Mouse (Mus musculus): Measurements from ENCODE around the gene Gpr62.
A peak's percentile ranks its signal among the peaks of the same experiment; 100 is the strongest.

The Gpr62 gene

DNA sequence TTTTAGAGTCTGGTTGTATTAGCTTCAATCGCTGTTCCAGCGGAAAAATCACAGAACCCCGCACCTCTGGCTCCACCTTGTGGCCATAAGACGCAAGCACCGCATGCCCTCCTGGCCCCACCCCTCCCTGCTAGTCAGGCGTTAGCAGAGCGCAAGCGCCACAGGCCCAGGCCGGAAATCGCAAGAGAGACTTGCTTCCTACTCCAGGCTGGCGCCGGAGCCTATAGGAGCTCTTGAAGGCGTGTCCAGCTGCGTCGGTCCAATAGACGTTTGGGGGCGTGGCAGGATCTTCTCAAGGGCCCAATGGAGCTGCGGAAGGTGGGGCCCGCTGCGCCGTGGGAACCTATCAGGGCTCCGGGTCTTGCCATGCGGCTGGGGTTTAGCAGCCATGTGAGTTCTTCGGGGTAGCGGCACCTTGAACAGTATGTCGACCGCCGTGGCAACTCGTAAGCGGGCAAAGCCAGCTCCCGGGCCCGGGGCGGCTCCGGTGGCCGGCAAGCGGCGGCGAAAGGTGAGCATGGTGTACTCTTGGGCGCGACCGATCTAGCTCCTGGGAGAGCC, 11.3 kb upstream of the Gpr62 start, which contains the start of gene Parp3:
Gene Parp3 (minus strand): TSS at position 26 of the 561 bp plus-strand sequence.
- Histone ChIP-seq H3K9me3 (ENCODE audit: low read length) (no peaks in the 10 kb centered on the region), H3K27me3 (ENCODE audit: insufficient read depth, low read length) (no peaks in the 10 kb centered on the region), H3K4me1 (replicated peaks; ENCODE audit: low read depth, low read length) (peaks cover 85% of the 10 kb centered on the region), H3K4me3 (replicated peaks; ENCODE audit: low read length) (peak within 1 kb of the TSS; percentile 89), H3K36me3 (ENCODE audit: insufficient read depth, low read length) (peaks cover 34% of the 10 kb centered on the region)
- peak; percentile 94 for TF ChIP-seq CTCF (conservative IDR thresholded peaks at IDR 0.05; ENCODE audit: low read length)
- TF ChIP-seq POU5F1 (IDR thresholded peaks at IDR 0.05; ENCODE audit: borderline replicate concordance, low read length), result no peak
- no peak for TF ChIP-seq NANOG (IDR thresholded peaks at IDR 0.05; ENCODE audit: borderline replicate concordance, low read length)

DNA sequence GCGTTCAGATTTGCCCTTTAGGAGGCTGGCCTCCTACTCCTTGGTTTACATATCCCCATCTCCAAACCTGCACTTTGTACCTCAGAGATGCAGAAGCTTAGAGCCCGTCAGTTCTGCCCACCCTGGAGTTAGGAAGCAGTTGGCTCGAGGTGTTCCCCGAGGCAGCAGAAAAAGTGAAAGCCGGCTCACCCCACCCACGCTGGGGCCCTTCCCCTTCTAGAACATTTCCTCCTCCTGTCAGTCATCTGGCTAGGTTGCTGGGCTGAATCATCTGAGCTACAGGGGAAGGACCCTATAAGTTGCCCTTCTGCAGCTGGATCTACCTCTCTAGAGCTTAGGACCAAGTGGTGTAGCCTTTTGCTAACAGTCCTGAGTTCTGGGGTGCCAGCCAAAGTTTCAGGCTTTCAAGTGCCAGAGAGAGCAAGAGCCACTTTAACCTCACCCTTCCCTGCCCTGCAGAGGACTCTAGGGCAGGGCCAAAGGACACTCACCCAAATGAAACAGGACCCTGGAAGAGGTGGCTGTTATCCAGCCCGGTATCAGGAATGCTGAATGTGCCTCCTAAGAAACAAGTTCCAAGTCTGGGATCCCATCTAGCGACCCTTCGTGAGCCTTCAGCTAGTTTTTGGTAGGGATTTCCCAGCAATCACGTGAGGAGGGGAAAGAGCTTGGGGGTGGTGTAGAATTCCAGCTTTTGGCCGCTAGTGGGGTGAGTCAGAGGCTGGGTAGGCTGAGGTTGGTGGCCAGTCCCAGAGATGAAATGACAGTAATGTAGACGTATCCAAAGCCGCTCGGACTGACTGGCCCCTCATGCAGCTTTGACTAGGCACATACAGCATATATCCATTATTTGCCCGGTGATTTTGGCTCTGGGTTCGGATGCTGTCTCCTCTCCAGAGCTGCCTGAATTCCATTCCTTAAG, 10.5 kb upstream of the Gpr62 start:
- TF ChIP-seq CTCF (conservative IDR thresholded peaks at IDR 0.05; ENCODE audit: low read length) (no peak), POU5F1 (IDR thresholded peaks at IDR 0.05; ENCODE audit: borderline replicate concordance, low read length) (no peak), NANOG (IDR thresholded peaks at IDR 0.05; ENCODE audit: borderline replicate concordance, low read length) (no peak)
- Histone ChIP-seq H3K9me3 (ENCODE audit: low read length) (no peaks in the 10 kb centered on the region), H3K36me3 (ENCODE audit: insufficient read depth, low read length) (peaks cover 27% of the 10 kb centered on the region), H3K4me1 (replicated peaks; ENCODE audit: low read depth, low read length) (peaks cover 87% of the 10 kb centered on the region), H3K27me3 (ENCODE audit: insufficient read depth, low read length) (no peaks in the 10 kb centered on the region), H3K4me3 (replicated peaks; ENCODE audit: low read length) (peak overlapping the region; percentile 52)

DNA sequence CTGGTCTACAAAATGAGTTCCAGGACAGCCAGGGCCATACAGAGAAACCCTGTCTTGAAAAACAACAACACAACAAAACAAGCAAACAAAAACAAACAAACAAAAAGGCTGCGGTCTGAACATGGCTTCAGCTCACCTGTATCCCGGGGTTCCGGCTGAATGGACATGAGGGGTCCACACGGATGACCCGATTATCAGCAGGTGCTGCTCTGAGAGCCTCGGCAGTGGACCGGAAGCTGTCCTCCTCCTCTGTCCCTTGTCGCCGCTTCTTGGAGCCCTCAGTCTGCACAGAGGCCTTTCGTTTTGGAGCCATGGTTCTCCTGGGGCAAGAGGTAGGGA, 9.9 kb upstream of the Gpr62 start, which contains the start of gene Rrp9:
Gene Rrp9 (plus strand): TSS at position 301 of the 339 bp plus-strand sequence.
- no peak for TF ChIP-seq NANOG (IDR thresholded peaks at IDR 0.05; ENCODE audit: borderline replicate concordance, low read length)
- TF ChIP-seq POU5F1 (IDR thresholded peaks at IDR 0.05; ENCODE audit: borderline replicate concordance, low read length), result no peak
- TF ChIP-seq CTCF (conservative IDR thresholded peaks at IDR 0.05; ENCODE audit: low read length), result no peak
- no peaks in the 10 kb centered on the region for H3K9me3 ChIP-seq (ENCODE audit: low read length)
- no peaks in the 10 kb centered on the region for H3K27me3 ChIP-seq (ENCODE audit: insufficient read depth, low read length)
- H3K36me3 ChIP-seq (ENCODE audit: insufficient read depth, low read length), result peaks cover 21% of the 10 kb centered on the region
- peak within 1 kb of the TSS; percentile 52 for H3K4me3 ChIP-seq (replicated peaks; ENCODE audit: low read length)
- peaks cover 87% of the 10 kb centered on the region for H3K4me1 ChIP-seq (replicated peaks; ENCODE audit: low read depth, low read length)

DNA sequence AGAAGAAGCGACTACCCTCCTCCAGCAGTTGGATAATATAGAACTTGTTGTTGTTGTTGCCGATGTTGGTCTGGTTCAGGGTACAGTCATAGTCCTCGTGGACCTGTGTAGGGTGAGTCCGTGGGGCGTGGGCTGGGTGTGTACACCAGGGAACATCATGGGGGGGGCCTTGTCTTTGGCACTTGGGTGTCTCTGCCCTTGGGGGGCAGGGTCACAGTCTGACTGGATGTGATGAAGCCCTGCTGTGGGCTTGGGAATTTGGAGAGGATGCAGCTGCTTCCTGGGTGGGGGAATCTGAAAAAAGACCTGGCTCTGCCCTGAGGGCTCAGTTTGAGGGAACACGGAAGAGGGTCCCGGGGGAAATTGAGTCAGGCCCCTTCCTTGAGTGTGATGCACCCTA, 9.3 kb upstream of the Gpr62 start:
- Histone ChIP-seq H3K4me3 (replicated peaks; ENCODE audit: low read length) (peak overlapping the region; percentile 52), H3K27me3 (ENCODE audit: insufficient read depth, low read length) (no peaks in the 10 kb centered on the region), H3K36me3 (ENCODE audit: insufficient read depth, low read length) (peaks cover 15% of the 10 kb centered on the region), H3K9me3 (ENCODE audit: low read length) (no peaks in the 10 kb centered on the region), H3K4me1 (replicated peaks; ENCODE audit: low read depth, low read length) (peaks cover 82% of the 10 kb centered on the region)
- TF ChIP-seq POU5F1 (IDR thresholded peaks at IDR 0.05; ENCODE audit: borderline replicate concordance, low read length) (no peak), NANOG (IDR thresholded peaks at IDR 0.05; ENCODE audit: borderline replicate concordance, low read length) (no peak), CTCF (conservative IDR thresholded peaks at IDR 0.05; ENCODE audit: low read length) (no peak)

DNA sequence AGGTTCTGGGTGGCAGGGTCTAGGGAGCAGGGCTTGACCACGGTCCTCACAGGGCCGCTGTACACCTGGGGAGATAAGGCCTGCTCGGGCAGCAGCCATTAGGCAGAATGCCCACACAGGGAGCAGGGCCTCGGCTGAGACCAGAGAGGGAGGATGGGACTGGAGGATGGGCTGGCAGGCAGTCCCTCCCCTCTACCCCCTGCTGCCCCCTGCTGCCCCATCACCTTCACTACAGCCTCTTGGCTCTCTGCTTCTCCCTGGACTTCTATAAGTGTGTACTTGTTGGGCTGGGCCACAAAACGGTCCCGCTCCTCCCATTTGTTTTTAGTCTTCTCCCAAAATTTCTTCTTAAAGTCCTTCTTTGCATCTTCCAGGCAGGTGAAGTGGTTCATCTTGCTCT, 8.7 kb upstream of the Gpr62 start:
- Histone ChIP-seq H3K4me3 (replicated peaks; ENCODE audit: low read length) (0 out of 2 replicates have a peak overlapping the region, but pooled peaks have one; percentile 13), H3K27me3 (ENCODE audit: insufficient read depth, low read length) (no peaks in the 10 kb centered on the region), H3K9me3 (ENCODE audit: low read length) (no peaks in the 10 kb centered on the region), H3K36me3 (ENCODE audit: insufficient read depth, low read length) (peaks cover 9% of the 10 kb centered on the region), H3K4me1 (replicated peaks; ENCODE audit: low read depth, low read length) (peaks cover 82% of the 10 kb centered on the region)
- no peak for TF ChIP-seq POU5F1 (IDR thresholded peaks at IDR 0.05; ENCODE audit: borderline replicate concordance, low read length)
- peak; percentile 61 for TF ChIP-seq CTCF (conservative IDR thresholded peaks at IDR 0.05; ENCODE audit: low read length)

DNA sequence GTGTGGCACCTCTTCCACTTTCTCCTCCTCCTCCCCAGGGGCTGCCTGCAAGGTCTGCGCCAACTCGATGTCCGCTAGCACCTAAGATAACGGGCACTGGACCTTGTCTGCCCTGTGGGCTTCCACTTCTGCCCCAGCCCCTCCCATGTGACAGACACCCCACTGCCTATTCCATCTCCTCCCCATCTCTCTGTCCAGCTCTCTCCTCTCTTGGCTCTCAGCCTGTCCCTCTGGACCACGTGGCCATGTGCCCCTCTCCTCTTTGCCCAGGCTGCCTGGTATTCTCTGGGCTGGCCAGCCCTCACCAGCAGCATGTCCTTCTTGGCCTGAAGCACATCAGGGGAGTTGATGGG, 8.0 kb upstream of the Gpr62 start:
- H3K4me3 ChIP-seq (replicated peaks; ENCODE audit: low read length), result no peak overlapping the region
- no peaks in the 10 kb centered on the region for H3K27me3 ChIP-seq (ENCODE audit: insufficient read depth, low read length)
- TF ChIP-seq POU5F1 (IDR thresholded peaks at IDR 0.05; ENCODE audit: borderline replicate concordance, low read length), result no peak
- no peak for TF ChIP-seq CTCF (conservative IDR thresholded peaks at IDR 0.05; ENCODE audit: low read length)
- TF ChIP-seq NANOG (IDR thresholded peaks at IDR 0.05; ENCODE audit: borderline replicate concordance, low read length), result no peak
- 0 out of 2 replicates have a peak, but pooled peaks cover 2% of the 10 kb centered on the region for H3K36me3 ChIP-seq (ENCODE audit: insufficient read depth, low read length)
- H3K4me1 ChIP-seq (replicated peaks; ENCODE audit: low read depth, low read length), result peaks cover 81% of the 10 kb centered on the region
- no peaks in the 10 kb centered on the region for H3K9me3 ChIP-seq (ENCODE audit: low read length)

DNA sequence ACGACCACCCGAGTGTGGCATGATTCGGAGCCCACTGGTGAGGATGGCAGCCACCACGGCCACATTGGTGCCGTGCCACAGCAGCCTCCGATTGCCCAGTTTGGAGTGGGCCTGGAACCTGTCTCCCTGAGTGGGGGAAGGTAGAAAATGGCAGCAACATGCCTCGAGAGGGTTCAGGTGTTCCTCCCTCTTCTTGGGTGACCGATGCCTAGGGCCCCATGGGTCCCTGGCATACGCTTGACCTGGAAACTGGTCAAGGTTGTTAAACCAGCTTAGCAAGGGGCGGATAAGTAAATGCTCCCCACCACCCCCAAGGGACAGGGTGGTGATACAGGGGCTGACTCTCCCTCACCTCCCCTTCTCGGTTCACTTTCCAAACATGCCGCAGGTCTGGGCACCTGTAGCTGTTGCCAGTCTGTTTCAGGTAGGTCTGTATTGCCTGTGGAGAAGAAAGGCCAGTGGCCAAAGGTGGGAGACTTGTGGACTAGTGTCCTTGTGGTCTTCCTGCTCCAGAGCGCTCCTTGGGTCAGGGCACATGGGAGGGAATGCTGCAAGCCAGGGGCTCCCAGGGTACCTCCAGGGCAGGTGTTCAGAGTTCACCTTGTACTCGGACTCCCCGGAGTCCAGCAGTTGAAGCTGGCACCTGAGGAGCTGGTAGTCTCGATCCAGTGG, 7.5 kb upstream of the Gpr62 start:
- H3K9me3 ChIP-seq (ENCODE audit: low read length), result no peaks in the 10 kb centered on the region
- H3K36me3 ChIP-seq (ENCODE audit: insufficient read depth, low read length), result no peaks in the 10 kb centered on the region
- TF ChIP-seq POU5F1 (IDR thresholded peaks at IDR 0.05; ENCODE audit: borderline replicate concordance, low read length) (no peak), NANOG (IDR thresholded peaks at IDR 0.05; ENCODE audit: borderline replicate concordance, low read length) (no peak), CTCF (conservative IDR thresholded peaks at IDR 0.05; ENCODE audit: low read length) (no peak)
- no peak overlapping the region for H3K4me3 ChIP-seq (replicated peaks; ENCODE audit: low read length)
- peaks cover 77% of the 10 kb centered on the region for H3K4me1 ChIP-seq (replicated peaks; ENCODE audit: low read depth, low read length)
- no peaks in the 10 kb centered on the region for H3K27me3 ChIP-seq (ENCODE audit: insufficient read depth, low read length)

DNA sequence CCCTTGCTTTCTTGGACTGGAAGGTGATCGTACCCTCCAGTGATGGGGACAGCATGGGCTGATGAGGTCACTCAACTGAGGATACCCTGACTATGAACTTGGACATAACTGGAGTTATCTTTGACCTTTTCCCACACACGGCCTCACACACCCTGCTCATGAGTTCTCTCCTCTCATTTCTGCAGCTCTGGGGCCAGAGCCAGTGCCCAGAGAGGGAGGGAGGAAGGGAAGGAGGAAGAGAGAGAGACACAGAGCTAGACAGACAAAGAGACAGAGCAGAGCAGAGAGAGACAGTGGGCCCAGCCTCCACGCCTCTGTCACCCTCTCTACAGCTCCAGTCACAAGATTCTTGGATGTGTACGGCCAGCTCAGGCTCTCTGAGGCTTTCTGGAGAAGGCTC, 6.6 kb upstream of the Gpr62 start:
- Histone ChIP-seq H3K4me1 (replicated peaks; ENCODE audit: low read depth, low read length) (peaks cover 71% of the 10 kb centered on the region), H3K36me3 (ENCODE audit: insufficient read depth, low read length) (no peaks in the 10 kb centered on the region), H3K4me3 (replicated peaks; ENCODE audit: low read length) (no peak overlapping the region), H3K9me3 (ENCODE audit: low read length) (no peaks in the 10 kb centered on the region), H3K27me3 (ENCODE audit: insufficient read depth, low read length) (no peaks in the 10 kb centered on the region)
- TF ChIP-seq NANOG (IDR thresholded peaks at IDR 0.05; ENCODE audit: borderline replicate concordance, low read length), result no peak
- TF ChIP-seq CTCF (conservative IDR thresholded peaks at IDR 0.05; ENCODE audit: low read length), result no peak
- TF ChIP-seq POU5F1 (IDR thresholded peaks at IDR 0.05; ENCODE audit: borderline replicate concordance, low read length), result no peak

Data from E14TG2a.4 (cell line).